Mouse (Mus musculus) CD8-positive naive resting alpha-beta T cell, adult 2 months (primary cell): Measurements from ENCODE around the gene Aldh1a1.
"Not testable (repeated sequence)": the region's sequence is repeated elsewhere in the genome, so short reads cannot be mapped to it uniquely, and the experiment has no call there.

Source experiments
- DNase-seq, 2 experiments: peaks; one replicate each; pipeline ENCODE4 v3.0.0; 2022; ENCODE audit warnings: low read depth in 2 of 2, low spot score in 2 of 2

The Aldh1a1 gene

GRCm38 (mm10) chr19:20492491-20492890 is at the start of gene Aldh1a1:
Aldh1a1 (plus strand) TSS chr19:20492715.
- DNase-seq, result no peak

GRCm38 (mm10) chr19:20447807-20448206 is 44.7 kb upstream of the Aldh1a1 start:
- no peak for DNase-seq

- no peak for DNase-seq
These were observed 43.0 kb upstream of the Aldh1a1 start for GRCm38 (mm10) chr19:20449546-20449945.

- DNase-seq, result no peak
These were observed 41.5 kb upstream of the Aldh1a1 start for GRCm38 (mm10) chr19:20451045-20451444.

- no peak for DNase-seq
These were observed 8.0 kb upstream of the Aldh1a1 start for GRCm38 (mm10) chr19:20484497-20484896.

- no peak for DNase-seq
These were observed 565 bp upstream of the Aldh1a1 start for GRCm38 (mm10) chr19:20491950-20492349.

- DNase-seq, result no peak
These were observed 4.0 kb downstream of the Aldh1a1 start for GRCm38 (mm10) chr19:20496476-20496875.

- DNase-seq, result no peak
These were observed 12.8 kb downstream of the Aldh1a1 start for GRCm38 (mm10) chr19:20505359-20505758.

- no peak for DNase-seq
These were observed 14.6 kb downstream of the Aldh1a1 start for GRCm38 (mm10) chr19:20506936-20507615.

- no peak for DNase-seq
These were observed 16.1 kb downstream of the Aldh1a1 start for GRCm38 (mm10) chr19:20508609-20509008.

- no peak for DNase-seq
These were observed 19.5 kb downstream of the Aldh1a1 start for GRCm38 (mm10) chr19:20511971-20512370.

GRCm38 (mm10) chr19:20513181-20513580 is 20.7 kb downstream of the Aldh1a1 start:
- no peak for DNase-seq

- no peak for DNase-seq
These were observed 21.3 kb downstream of the Aldh1a1 start for GRCm38 (mm10) chr19:20513688-20514361.

- no peak for DNase-seq
These were observed 24.0 kb downstream of the Aldh1a1 start for GRCm38 (mm10) chr19:20516481-20516880.

- not testable (repeated sequence) for DNase-seq
These were observed 36.6 kb downstream of the Aldh1a1 start for GRCm38 (mm10) chr19:20529156-20529555.

- DNase-seq, result no peak
These were observed 37.6 kb downstream of the Aldh1a1 start for GRCm38 (mm10) chr19:20529921-20530696.

GRCm38 (mm10) chr19:20536538-20536937 is 44.0 kb downstream of the Aldh1a1 start:
- no peak for DNase-seq

- no peak for DNase-seq
These were observed 48.5 kb downstream of the Aldh1a1 start for GRCm38 (mm10) chr19:20541044-20541443.

GRCm38 (mm10) chr19:20541924-20542323 is 49.4 kb downstream of the Aldh1a1 start:
- no peak for DNase-seq

- DNase-seq, result no peak
These were observed 51.3 kb downstream of the Aldh1a1 start for GRCm38 (mm10) chr19:20543816-20544215.

- no peak for DNase-seq
These were observed 52.4 kb downstream of the Aldh1a1 start for GRCm38 (mm10) chr19:20544941-20545340.

- DNase-seq, result no peak
These were observed 54.5 kb downstream of the Aldh1a1 start for GRCm38 (mm10) chr19:20547025-20547424.
